Mouse (Mus musculus): ENCODE measurements around the gene Tap2. TPM values are rescaled to one million over a fixed set of nuclear protein-coding genes. Genes with fewer than 3 reads are reported as not detected.

Tap2 gene
- total RNA-seq (2023), result 100 to 1,000 TPM; 125 to 140 TPM

DNA sequence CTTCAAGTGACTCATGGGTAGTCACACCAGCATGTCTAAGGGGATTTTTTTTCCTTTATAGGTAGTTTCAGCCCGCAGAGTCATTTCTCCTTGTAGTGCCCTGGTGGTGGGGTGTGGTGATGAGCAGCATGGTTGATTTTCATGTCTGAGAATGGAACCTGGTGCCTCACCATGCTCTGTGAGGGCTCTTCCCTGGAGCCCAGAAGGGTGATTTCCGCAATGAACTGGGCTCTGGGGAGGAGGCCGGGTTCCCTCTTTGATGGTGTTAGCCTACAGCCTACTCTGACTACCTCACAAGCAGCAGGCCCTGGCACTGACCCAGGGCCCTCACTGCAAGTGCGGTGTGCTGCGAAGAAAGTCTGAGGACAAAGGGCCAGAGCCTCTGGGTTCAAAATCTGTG is at the start of gene Tap2:
Gene Tap2 (plus strand): TSS at position 84 of the 400 bp plus-strand sequence.

DNA sequence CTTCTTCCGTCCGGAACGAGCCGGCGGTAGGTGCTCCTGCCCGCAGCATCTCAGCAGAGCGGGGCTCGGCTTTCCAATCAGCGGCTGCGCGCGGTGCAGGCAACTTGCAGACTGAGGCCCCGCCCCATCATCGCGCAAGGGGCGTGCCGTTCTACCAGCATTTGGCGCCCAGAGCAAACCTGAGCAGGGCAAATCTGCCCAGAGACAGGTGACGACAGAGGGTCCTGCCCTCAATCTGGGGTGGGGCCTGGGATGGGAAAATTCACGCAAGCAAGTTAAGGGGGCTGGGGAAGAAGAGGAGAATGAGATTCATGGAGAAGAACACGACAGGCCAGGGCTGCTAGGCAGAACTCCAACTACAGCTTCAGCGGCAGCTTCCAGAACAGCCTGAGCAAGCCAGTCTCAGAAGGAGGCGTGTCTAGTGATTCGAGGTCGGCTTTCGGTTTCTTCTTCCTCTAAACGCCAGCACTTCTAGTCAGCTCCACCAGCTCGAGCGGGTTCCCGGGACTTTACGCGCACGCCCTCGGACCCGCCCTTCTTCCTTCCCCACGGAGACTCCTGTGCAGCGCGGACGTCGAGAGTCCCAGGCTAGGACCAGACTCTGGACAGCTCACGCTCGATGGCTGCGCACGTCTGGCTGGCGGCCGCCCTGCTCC is 15.9 kb upstream of the Tap2 start, which contains the start of the genes Tap1 and Psmb9:
Gene Tap1 (plus strand): TSS at position 293 of the 656 bp plus-strand sequence.
Gene Psmb9 (minus strand): TSS at position 504 of the 656 bp plus-strand sequence.

DNA sequence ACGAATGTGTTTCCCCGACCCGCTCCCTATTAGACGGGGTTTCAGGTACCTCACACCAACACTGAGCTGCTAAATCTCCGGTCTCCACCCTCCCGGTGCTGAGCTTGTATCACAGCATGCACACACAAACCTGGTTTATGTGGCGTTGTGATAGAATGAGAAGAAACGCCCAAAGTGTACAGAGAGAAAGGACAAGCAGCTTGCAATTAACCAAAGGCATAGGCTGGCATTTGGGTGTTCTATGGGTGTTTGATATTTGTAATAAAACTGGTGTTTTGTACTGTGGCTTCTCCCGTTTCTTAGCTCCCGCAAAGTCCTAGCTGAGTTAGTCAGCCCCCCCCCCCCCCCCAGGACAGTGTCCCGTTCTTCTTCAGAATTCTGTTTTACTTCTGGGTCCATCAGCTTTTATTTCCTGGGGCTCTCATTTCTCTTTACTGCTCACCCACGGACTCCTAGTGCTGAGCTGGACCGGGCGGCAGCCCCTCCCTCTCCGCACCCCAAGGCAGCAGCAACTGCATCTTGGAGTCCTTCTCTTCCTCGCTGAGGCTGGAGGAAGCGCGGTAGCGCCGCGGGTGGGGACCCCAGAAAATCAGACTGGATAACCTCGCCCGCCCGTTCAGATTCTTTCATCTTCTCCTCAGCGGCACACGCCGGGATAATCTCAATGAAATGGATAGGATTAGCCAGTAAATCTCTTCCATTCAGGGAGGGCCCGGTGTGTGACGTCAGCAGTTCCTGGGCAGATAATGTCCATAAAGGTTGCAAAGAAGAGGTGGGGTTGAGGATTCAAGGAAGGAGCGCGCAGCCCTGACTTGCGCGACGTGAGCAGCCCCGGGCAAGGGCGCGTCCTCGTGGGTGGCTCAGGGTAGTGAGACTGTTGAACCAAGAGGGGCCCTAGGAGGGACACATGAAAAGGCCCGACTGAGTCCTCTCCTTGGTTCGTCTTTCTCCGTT is 6.1 kb upstream of the Tap2 start, which contains the start of gene Psmb8:
Gene Psmb8 (plus strand): TSS at position 781 of the 954 bp plus-strand sequence.

DNA sequence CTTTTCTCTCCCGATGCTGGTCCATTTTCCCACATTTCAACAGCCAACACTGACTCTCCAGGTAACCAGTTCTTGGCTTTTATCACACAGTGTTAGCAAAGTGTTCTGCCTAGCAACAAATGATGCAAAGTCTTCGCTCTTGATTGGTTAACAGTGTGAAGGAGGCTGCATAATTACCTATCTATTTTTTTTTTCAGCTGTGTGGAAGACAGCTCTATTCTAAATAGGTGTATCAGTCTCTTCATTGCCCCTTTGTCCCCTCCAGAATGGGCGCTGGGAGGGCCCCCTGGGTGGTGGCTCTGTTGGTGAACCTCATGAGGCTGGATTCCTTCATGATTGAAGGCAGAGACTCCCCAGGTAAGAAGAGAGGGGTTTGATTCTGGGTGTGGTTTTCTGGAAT is 35.4 kb downstream of the Tap2 start, which contains the start of gene H2-Ob:
Gene H2-Ob (plus strand): TSS at position 198 of the 400 bp plus-strand sequence.

DNA sequence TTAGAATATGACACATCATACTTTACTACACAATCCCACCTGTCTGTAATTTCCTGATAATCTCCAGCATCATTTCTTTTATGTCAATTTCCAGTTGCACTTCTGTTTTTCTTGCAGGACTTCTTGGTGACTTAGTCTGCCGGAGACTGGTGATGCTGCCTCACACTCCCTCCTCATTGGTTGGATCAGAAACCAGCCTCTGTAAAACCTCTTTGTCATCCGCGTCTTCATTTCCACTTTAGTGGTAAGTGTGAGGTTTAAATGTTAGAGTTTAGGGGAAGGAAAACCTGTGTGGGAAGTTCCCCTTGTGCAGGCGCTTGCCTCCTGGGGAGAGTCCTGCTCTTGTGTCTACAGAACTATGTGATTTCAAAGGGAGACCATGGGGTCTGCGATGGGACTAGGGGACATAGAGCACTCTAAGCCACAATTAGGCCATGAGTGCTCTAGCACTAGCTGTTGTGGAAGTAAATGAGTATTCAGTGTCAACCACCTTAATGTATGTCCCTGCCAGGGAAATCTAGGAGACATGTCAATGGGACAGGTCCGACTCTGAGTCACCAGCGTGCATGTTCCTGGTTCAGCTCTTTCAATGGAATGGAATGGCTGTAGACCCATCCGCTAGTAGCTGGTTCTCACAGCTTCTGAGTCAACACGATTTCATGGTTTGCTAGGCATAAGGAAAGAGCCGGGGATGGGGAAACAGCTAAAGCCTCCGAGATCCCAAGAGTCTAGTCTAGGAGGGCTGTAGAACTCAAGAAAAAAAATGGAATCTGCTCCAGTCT is 54.5 kb downstream of the Tap2 start, which contains the start of gene H2-Ab1:
Gene H2-Ab1 (plus strand): TSS at position 96 of the 782 bp plus-strand sequence.

Other genes with a start within 250 kb of the Tap2 start
- 10 to 100 TPM; 95.0 to 95.1 TPM for gene Vps52, start 247.7 kb upstream of the Tap2 start, total RNA-seq (2023)
- 1,000 to 10,000 TPM; 1,402 to 1,461 TPM for gene Rps18, start 247.5 kb upstream of the Tap2 start, total RNA-seq (2023)
- gene H2-K1, start 203.2 kb upstream of the Tap2 start, total RNA-seq (2023), result 1,000 to 10,000 TPM; 2,757 to 2,769 TPM
- 10 to 100 TPM; 35.8 to 40.6 TPM for gene Ring1, start 178.8 kb upstream of the Tap2 start, total RNA-seq (2023)
- gene H2-Ke6, start 175.5 kb upstream of the Tap2 start, total RNA-seq (2023), result 100 to 1,000 TPM; 145 to 161 TPM
- 10 to 100 TPM; 81.1 to 92.0 TPM for gene Slc39a7, start 171.8 kb upstream of the Tap2 start, total RNA-seq (2023)
- gene Rxrb, start 171.7 kb upstream of the Tap2 start, total RNA-seq (2023), result 100 to 1,000 TPM; 119 to 129 TPM
- gene Col11a2, start 164.1 kb upstream of the Tap2 start, total RNA-seq (2023), result 1 to 10 TPM; 9.3 to 9.6 TPM
- gene H2-Oa, start 111.2 kb upstream of the Tap2 start, total RNA-seq (2023), result 100 to 1,000 TPM; 208 to 232 TPM
- 100 to 1,000 TPM; 579 to 585 TPM for gene H2-DMa, start 84.0 kb upstream of the Tap2 start, total RNA-seq (2023)
- 100 to 1,000 TPM; 526 to 537 TPM for gene Brd2, start 80.9 kb upstream of the Tap2 start, total RNA-seq (2023)
- 1,000 to 10,000 TPM; 1,421 to 1,463 TPM for gene H2-DMb2, start 60.2 kb upstream of the Tap2 start, total RNA-seq (2023)
- 100 to 1,000 TPM; 605 to 615 TPM for gene H2-DMb1, start 50.5 kb upstream of the Tap2 start, total RNA-seq (2023)
- 100 to 1,000 TPM; 143 to 169 TPM for gene Tap1, start 16.0 kb upstream of the Tap2 start, total RNA-seq (2023)
- 100 to 1,000 TPM in 1 of 2 experiments, 10 to 100 TPM in 1; 96.9 to 120 TPM for gene Psmb9, start 15.8 kb upstream of the Tap2 start, total RNA-seq (2023)
- gene Psmb8, start 5.8 kb upstream of the Tap2 start, total RNA-seq (2023), result 100 to 1,000 TPM; 240 to 265 TPM
- gene H2-Ob, start 35.4 kb downstream of the Tap2 start, total RNA-seq (2023), result 1,000 to 10,000 TPM; 1,014 to 1,076 TPM
- 1,000 to 10,000 TPM; 6,321 to 6,441 TPM for gene H2-Ab1, start 54.2 kb downstream of the Tap2 start, total RNA-seq (2023)
- gene H2-Aa, start 84.3 kb downstream of the Tap2 start, total RNA-seq (2023), result 1,000 to 10,000 TPM; 4,632 to 4,642 TPM
- gene H2-Eb1, start 102.3 kb downstream of the Tap2 start, total RNA-seq (2023), result 1,000 to 10,000 TPM; 3,437 to 3,484 TPM
- 10 to 100 TPM; 33.6 to 48.0 TPM for gene H2-Eb2, start 122.1 kb downstream of the Tap2 start, total RNA-seq (2023)
- gene Btnl2, start 151.3 kb downstream of the Tap2 start, total RNA-seq (2023), result 10 to 100 TPM in 1 of 2 experiments, 1 to 10 TPM in 1; 9.3 to 12.5 TPM
- 1 to 10 TPM; 2.7 to 4.5 TPM for gene Btnl1, start 173.6 kb downstream of the Tap2 start, total RNA-seq (2023)
- gene BC051142, start 195.3 kb downstream of the Tap2 start, total RNA-seq (2023), result 10 to 100 TPM; 14.3 to 15.6 TPM